Mouse (Mus musculus) E14TG2a.4 (cell line): ENCODE results near the gene Zfp991.
"Not testable (repeated sequence)": the region's sequence is repeated elsewhere in the genome, so short reads cannot be mapped to it uniquely, and the experiment has no call there.

Experiments used
- CTCF ChIP-seq: conservative IDR thresholded peaks from 2 replicates; pipeline ENCODE4 v1.5.1; 2014; ENCODE audit warnings: low read length
- NANOG ChIP-seq: IDR thresholded peaks from 2 replicates; pipeline ENCODE4 v1.6.1; 2014; ENCODE audit warnings: borderline replicate concordance, low read length, mixed read lengths

DNA sequence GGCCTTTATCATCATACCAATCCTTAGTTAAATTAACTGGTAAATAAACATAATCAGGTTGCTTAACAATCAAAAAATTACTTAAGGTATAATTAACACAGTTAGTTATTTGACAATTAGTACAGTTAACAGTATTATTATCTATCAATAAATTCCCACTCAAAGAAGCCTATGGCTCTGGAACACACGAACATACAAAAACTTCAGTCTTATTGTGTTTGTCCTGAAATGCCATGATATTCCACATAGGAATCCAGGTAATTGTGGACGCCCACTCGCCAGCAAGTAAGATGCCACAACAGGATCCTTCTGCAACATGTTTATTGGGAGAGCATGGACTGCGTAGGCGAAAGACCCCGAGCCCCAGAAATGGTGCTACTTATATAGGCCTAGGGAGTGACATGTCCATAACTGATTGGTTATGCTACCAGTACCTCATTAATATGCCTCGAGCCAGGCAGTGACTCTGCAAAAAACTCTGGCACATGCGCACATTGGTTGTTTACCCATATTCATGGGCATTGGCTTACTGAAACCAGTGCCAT is 49.4 kb downstream of the Zfp991 start:
- TF ChIP-seq CTCF, NANOG: not testable (repeated sequence)
